Mouse (Mus musculus): ENCODE data around the gene Suclg1. TPM values are rescaled to one million over a fixed set of nuclear protein-coding genes. Genes with fewer than 3 reads are reported as not detected.

Suclg1 gene
- polyA plus RNA-seq, 1 experiment, result 56.4 TPM

GRCm38 (mm10) chr6:73247452-73247851 lies 730 bp upstream of the Suclg1 start:
- peaks cover 6% of the 10 kb centered on the region for H3K4me1 ChIP-seq (ENCODE audit: control insufficient read depth, insufficient read depth, low read length)
- peak overlapping the region; percentile 97 for H3K4me3 ChIP-seq (ENCODE audit: insufficient read depth, low read length)
- TF ChIP-seq POLR2A (IDR thresholded peaks at IDR 0.05; ENCODE audit: borderline replicate concordance, low read depth, low read length) (no peak), CTCF (IDR thresholded peaks at IDR 0.05; ENCODE audit: low read depth, low read length) (no peak)
- H3K27ac ChIP-seq (ENCODE audit: insufficient read depth, low read depth, low read length), result no peak overlapping the region

- TF ChIP-seq CTCF (IDR thresholded peaks at IDR 0.05; ENCODE audit: low read depth, low read length) (no peak), POLR2A (IDR thresholded peaks at IDR 0.05; ENCODE audit: borderline replicate concordance, low read depth, low read length) (no peak)
- Histone ChIP-seq H3K4me3 (ENCODE audit: insufficient read depth, low read length) (peak overlapping the region; percentile 97), H3K27ac (ENCODE audit: insufficient read depth, low read depth, low read length) (no peak overlapping the region), H3K4me1 (ENCODE audit: control insufficient read depth, insufficient read depth, low read length) (peaks cover 12% of the 10 kb centered on the region)
Measured at GRCm38 (mm10) chr6:73249049-73249422, 854 bp downstream of the Suclg1 start.

- Histone ChIP-seq H3K4me3 (ENCODE audit: insufficient read depth, low read length) (peak overlapping the region; percentile 5; the same call in 1 of the 2 replicates), H3K27ac (ENCODE audit: insufficient read depth, low read depth, low read length) (no peak overlapping the region), H3K4me1 (ENCODE audit: control insufficient read depth, insufficient read depth, low read length) (peaks cover 21% of the 10 kb centered on the region)
- TF ChIP-seq POLR2A (IDR thresholded peaks at IDR 0.05; ENCODE audit: borderline replicate concordance, low read depth, low read length), result no peak
- no peak for TF ChIP-seq CTCF (IDR thresholded peaks at IDR 0.05; ENCODE audit: low read depth, low read length)
Measured at GRCm38 (mm10) chr6:73249851-73250250, 1.7 kb downstream of the Suclg1 start.

- Histone ChIP-seq H3K4me1 (ENCODE audit: control insufficient read depth, insufficient read depth, low read length) (peaks cover 23% of the 10 kb centered on the region), H3K4me3 (ENCODE audit: insufficient read depth, low read length) (no peak overlapping the region), H3K27ac (ENCODE audit: insufficient read depth, low read depth, low read length) (no peak overlapping the region)
- TF ChIP-seq POLR2A (IDR thresholded peaks at IDR 0.05; ENCODE audit: borderline replicate concordance, low read depth, low read length) (no peak), CTCF (IDR thresholded peaks at IDR 0.05; ENCODE audit: low read depth, low read length) (no peak)
Measured at GRCm38 (mm10) chr6:73251336-73251735, 3.2 kb downstream of the Suclg1 start.

- H3K4me3 ChIP-seq (ENCODE audit: insufficient read depth, low read length), result no peak overlapping the region
- no peak for TF ChIP-seq CTCF (IDR thresholded peaks at IDR 0.05; ENCODE audit: low read depth, low read length)
- TF ChIP-seq POLR2A (IDR thresholded peaks at IDR 0.05; ENCODE audit: borderline replicate concordance, low read depth, low read length), result no peak
- peaks cover 23% of the 10 kb centered on the region for H3K4me1 ChIP-seq (ENCODE audit: control insufficient read depth, insufficient read depth, low read length)
- H3K27ac ChIP-seq (ENCODE audit: insufficient read depth, low read depth, low read length), result no peak overlapping the region
Measured at GRCm38 (mm10) chr6:73252396-73252795, 4.2 kb downstream of the Suclg1 start.

GRCm38 (mm10) chr6:73253006-73253405 lies 4.8 kb downstream of the Suclg1 start:
- Histone ChIP-seq H3K4me3 (ENCODE audit: insufficient read depth, low read length) (no peak overlapping the region), H3K27ac (ENCODE audit: insufficient read depth, low read depth, low read length) (no peak overlapping the region)
- TF ChIP-seq POLR2A (IDR thresholded peaks at IDR 0.05; ENCODE audit: borderline replicate concordance, low read depth, low read length) (no peak), CTCF (IDR thresholded peaks at IDR 0.05; ENCODE audit: low read depth, low read length) (no peak)

GRCm38 (mm10) chr6:73253584-73253983 lies 5.4 kb downstream of the Suclg1 start:
- H3K4me3 ChIP-seq (ENCODE audit: insufficient read depth, low read length), result no peak overlapping the region
- no peak for TF ChIP-seq CTCF (IDR thresholded peaks at IDR 0.05; ENCODE audit: low read depth, low read length)
- no peak for TF ChIP-seq POLR2A (IDR thresholded peaks at IDR 0.05; ENCODE audit: borderline replicate concordance, low read depth, low read length)
- no peak overlapping the region for H3K27ac ChIP-seq (ENCODE audit: insufficient read depth, low read depth, low read length)
- peaks cover 23% of the 10 kb centered on the region for H3K4me1 ChIP-seq (ENCODE audit: control insufficient read depth, insufficient read depth, low read length)

More at GRCm38 (mm10) chr6:73253006-73253405, 4.8 kb downstream of the Suclg1 start:
- peaks cover 23% of the 10 kb centered on the region for H3K4me1 ChIP-seq (ENCODE audit: control insufficient read depth, insufficient read depth, low read length)

- peaks cover 23% of the 10 kb centered on the region for H3K4me1 ChIP-seq (ENCODE audit: control insufficient read depth, insufficient read depth, low read length)
- no peak for TF ChIP-seq POLR2A (IDR thresholded peaks at IDR 0.05; ENCODE audit: borderline replicate concordance, low read depth, low read length)
- no peak for TF ChIP-seq CTCF (IDR thresholded peaks at IDR 0.05; ENCODE audit: low read depth, low read length)
- no peak overlapping the region for H3K27ac ChIP-seq (ENCODE audit: insufficient read depth, low read depth, low read length)
- no peak overlapping the region for H3K4me3 ChIP-seq (ENCODE audit: insufficient read depth, low read length)
Measured at GRCm38 (mm10) chr6:73254307-73255228, 6.4 kb downstream of the Suclg1 start.

- H3K4me3 ChIP-seq (ENCODE audit: insufficient read depth, low read length), result no peak overlapping the region
- TF ChIP-seq CTCF (IDR thresholded peaks at IDR 0.05; ENCODE audit: low read depth, low read length), result no peak
- no peak for TF ChIP-seq POLR2A (IDR thresholded peaks at IDR 0.05; ENCODE audit: borderline replicate concordance, low read depth, low read length)
- H3K4me1 ChIP-seq (ENCODE audit: control insufficient read depth, insufficient read depth, low read length), result peaks cover 16% of the 10 kb centered on the region
- H3K27ac ChIP-seq (ENCODE audit: insufficient read depth, low read depth, low read length), result no peak overlapping the region
Measured at GRCm38 (mm10) chr6:73257068-73257467, 8.9 kb downstream of the Suclg1 start.

GRCm38 (mm10) chr6:73260110-73260509 lies 11.9 kb downstream of the Suclg1 start:
- TF ChIP-seq POLR2A (IDR thresholded peaks at IDR 0.05; ENCODE audit: borderline replicate concordance, low read depth, low read length) (no peak), CTCF (IDR thresholded peaks at IDR 0.05; ENCODE audit: low read depth, low read length) (no peak)
- no peak overlapping the region for H3K4me3 ChIP-seq (ENCODE audit: insufficient read depth, low read length)
- H3K27ac ChIP-seq (ENCODE audit: insufficient read depth, low read depth, low read length), result no peak overlapping the region
- peaks cover 3% of the 10 kb centered on the region for H3K4me1 ChIP-seq (ENCODE audit: control insufficient read depth, insufficient read depth, low read length)
